Mouse (Mus musculus) forebrain, embryonic 11.5 days (tissue): ENCODE measurements around the gene BC030867. TPM values are rescaled to one million over a fixed set of nuclear protein-coding genes. Genes with fewer than 3 reads are reported as not detected.
A peak's percentile ranks its signal among the peaks of the same experiment; 100 is the strongest.

Experiments used
- ATAC-seq: fragments of 200-750 bp; cut with Nextera tagmentation; replicated peaks from 2 replicates; pipeline ENCODE4 v1.8.0; 2017; ENCODE audit warnings: moderate TSS enrichment; ENCODE audit not compliant: low FRiP score
- DNase-seq: peaks from one replicate; pipeline ENCODE4 v3.0.0-alpha.2; 2017; ENCODE audit warnings: low spot score
- H3K27ac ChIP-seq: fragments of 300-500 bp; sonication (generic); 2 replicates; pipeline ENCODE4 v1.5.1; 2014; ENCODE audit warnings: low read depth, low read length
- H3K27me3 ChIP-seq: fragments of 300-500 bp; sonication (generic); 2 replicates; pipeline ENCODE4 v1.6.1; 2014; ENCODE audit warnings: mild to moderate bottlenecking, low read length, mixed read lengths; ENCODE audit not compliant: control insufficient read depth, insufficient read depth
- H3K36me3 ChIP-seq: fragments of 300-500 bp; sonication (generic); 2 replicates; pipeline ENCODE4 v1.6.1; 2014; ENCODE audit warnings: mild to moderate bottlenecking, low read length, moderate library complexity, mixed read lengths; ENCODE audit not compliant: control insufficient read depth, insufficient read depth
- H3K4me1 ChIP-seq: fragments of 300-500 bp; sonication (generic); replicated peaks from 2 replicates; pipeline ENCODE4 v1.6.1; 2014; ENCODE audit warnings: low read length, mixed read lengths; ENCODE audit not compliant: control insufficient read depth, insufficient read depth
- H3K4me2 ChIP-seq: fragments of 300-500 bp; sonication (generic); 2 replicates; pipeline ENCODE4 v1.6.1; 2014; ENCODE audit warnings: low read depth, mild to moderate bottlenecking, low read length, moderate library complexity, mixed read lengths; ENCODE audit not compliant: severe bottlenecking
- H3K4me3 ChIP-seq: fragments of 300-500 bp; sonication (generic); 2 replicates; pipeline ENCODE4 v1.5.1; 2014; ENCODE audit warnings: low read depth, low read length
- H3K9ac ChIP-seq: fragments of 300-500 bp; sonication (generic); 2 replicates; pipeline ENCODE4 v1.6.1; 2014; ENCODE audit warnings: low read length
- H3K9me3 ChIP-seq: fragments of 300-500 bp; sonication (generic); 2 replicates; pipeline ENCODE4 v1.6.1; 2016; ENCODE audit warnings: low read length, mixed read lengths; ENCODE audit not compliant: control insufficient read depth
- WGBS: fragments of 180-500 bp; shearing (Covaris S2); extraction: QIAGEN DNeasy Blood & Tissue Kit; methylation state at CpG from one replicate; pipeline ENCODE4 v1.1.7; 2014; 5-methylcytosine and 5-hydroxymethylcytosine counted together
- polyA plus RNA-seq: library from polyadenylated mRNA; unstranded; fragments of >200 nt; fragmentation: Nextera tagmentation; extraction: Ambion mirVana; gene quantifications from 2 replicates; pipeline ENCODE4 v1.2.1, GENCODE M21; 2014

BC030867 gene
- polyA plus RNA-seq, 1 experiment from 2014 or later = 23.5 TPM

DNA sequence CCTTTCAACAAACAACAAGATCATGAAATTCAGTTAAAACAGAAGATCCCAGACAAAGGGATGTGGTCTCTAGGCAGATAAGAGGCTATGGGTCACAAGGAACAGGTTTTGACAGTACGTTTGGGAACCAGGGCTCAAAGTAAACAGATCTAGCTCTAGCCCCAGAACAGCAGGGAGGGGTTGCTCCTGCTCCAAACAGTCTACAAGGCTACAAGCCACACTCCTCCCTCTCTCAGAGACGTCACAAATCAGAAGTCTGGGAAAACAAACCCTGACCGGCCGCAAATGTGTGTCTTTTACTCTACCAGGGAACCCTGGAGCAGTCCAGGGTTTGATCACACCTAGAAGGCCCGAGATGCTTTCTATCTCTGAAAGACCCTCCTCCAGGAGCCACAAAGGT, 37.7 kb upstream of the BC030867 start:
- no peak overlapping the region for H3K27ac ChIP-seq

DNA sequence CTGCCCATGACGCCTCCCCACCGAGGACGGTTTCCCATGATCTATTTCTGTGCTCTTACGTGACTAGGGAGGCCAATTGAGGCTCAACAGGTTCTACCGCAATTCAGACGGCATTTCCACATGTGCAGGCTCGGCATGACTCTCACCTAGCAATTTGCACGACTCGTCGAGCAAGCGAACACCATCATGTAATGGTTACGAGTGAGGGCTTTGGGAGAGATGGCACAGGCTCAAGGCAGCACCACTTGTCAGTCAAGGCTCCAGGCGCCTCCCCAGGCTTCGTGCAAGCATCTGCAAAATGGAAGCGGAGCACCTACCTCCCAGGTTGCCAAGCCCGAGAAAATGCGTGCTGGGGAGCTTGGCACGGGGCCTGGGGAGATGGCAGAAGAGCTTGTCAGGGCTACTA, 36.7 kb upstream of the BC030867 start:
- ATAC-seq (no peak), DNase-seq (peak; percentile 50)
- no peak overlapping the region for H3K4me3 ChIP-seq
- no peak overlapping the region for H3K4me2 ChIP-seq
- 82% methylated on average over 18 of the region's 18 CpGs for WGBS
- H3K27ac ChIP-seq = no peak overlapping the region
- peaks cover 12% of the 10 kb centered on the region; the same call in 1 of the 2 replicates for H3K4me1 ChIP-seq
- H3K27me3 ChIP-seq = no peaks in the 10 kb centered on the region
- H3K9me3 ChIP-seq = no peaks in the 10 kb centered on the region
- H3K36me3 ChIP-seq = no peaks in the 10 kb centered on the region
- H3K9ac ChIP-seq = no peak overlapping the region

More for the DNA sequence above, 37.7 kb upstream of the BC030867 start:
- peaks cover 12% of the 10 kb centered on the region; the same call in 1 of the 2 replicates for H3K4me1 ChIP-seq
- no peak overlapping the region for H3K4me3 ChIP-seq
- no peak overlapping the region for H3K9ac ChIP-seq
- no peaks in the 10 kb centered on the region for H3K27me3 ChIP-seq
- ATAC-seq (no peak), DNase-seq (peak; percentile 36)
- H3K4me2 ChIP-seq = no peak overlapping the region
- H3K9me3 ChIP-seq = no peaks in the 10 kb centered on the region
- H3K36me3 ChIP-seq = no peaks in the 10 kb centered on the region; the same call in 1 of the 2 replicates
- WGBS = 71% methylated on average over 5 of the region's 5 CpGs

DNA sequence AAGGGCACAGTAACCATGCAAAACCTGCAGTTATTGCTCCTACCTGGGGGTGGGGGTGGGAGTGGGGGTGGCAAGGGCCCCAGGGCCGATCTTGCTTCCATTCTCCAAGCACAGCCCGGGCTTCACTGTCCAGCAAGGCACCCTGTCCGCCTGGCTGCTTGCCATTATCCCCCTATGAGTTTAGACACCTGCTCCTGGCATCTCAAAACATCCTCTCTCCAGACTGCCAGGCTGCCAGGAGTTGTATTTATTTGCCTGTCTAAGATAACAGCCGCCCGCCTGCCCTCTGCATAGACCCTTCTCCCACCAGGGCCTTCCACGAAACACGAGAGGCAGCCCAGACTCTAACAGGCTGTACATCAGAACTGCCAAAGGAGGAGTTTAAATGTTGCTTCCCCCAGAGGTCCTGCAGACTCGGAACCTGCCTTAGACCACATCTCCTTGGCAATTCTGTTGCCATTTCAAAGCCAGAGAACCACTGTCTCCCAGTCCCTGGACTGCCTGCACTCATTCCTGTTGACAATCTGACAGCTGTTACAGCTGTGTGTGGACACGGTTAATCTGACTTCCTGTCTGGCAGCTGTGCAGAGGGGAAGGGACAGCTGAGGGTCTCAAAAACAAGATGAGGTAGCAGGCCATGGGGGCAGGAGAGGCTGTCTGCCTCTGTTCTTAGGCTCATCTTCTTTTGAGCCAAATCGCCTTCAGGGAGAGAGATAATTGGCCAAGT, 34.1 kb upstream of the BC030867 start:
- H3K9me3 ChIP-seq = no peaks in the 10 kb centered on the region
- no peak overlapping the region for H3K4me2 ChIP-seq
- peaks cover 16% of the 10 kb centered on the region for H3K4me1 ChIP-seq
- H3K27me3 ChIP-seq = no peaks in the 10 kb centered on the region
- H3K9ac ChIP-seq = no peak overlapping the region
- ATAC-seq = no peak
- H3K36me3 ChIP-seq = no peaks in the 10 kb centered on the region
- peak; percentile 49 for DNase-seq
- WGBS = 72% methylated on average over 10 of the region's 10 CpGs
- H3K27ac ChIP-seq = no peak overlapping the region
- no peak overlapping the region for H3K4me3 ChIP-seq

DNA sequence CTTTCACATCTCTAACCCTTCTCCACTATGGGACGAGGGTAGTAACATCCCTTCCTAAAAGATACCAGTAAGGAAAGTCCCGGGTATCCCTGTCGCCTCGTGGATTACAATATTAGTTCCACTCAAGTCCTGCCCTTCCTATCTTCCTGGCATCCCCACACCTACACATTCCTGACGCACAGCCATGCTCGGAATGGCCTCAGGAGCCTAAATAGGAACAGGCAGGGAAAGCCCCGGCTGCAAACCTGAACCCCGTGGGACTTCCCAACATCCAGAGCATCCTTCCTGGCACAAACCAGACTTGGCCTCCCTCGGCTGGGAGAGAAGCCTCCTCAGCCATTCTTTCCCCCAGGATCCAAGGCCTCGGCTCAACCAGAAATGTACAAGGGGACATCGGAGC, 33.2 kb upstream of the BC030867 start:
- DNase-seq (peak; percentile 44), ATAC-seq (no peak)
- H3K9me3 ChIP-seq = no peaks in the 10 kb centered on the region
- no peak overlapping the region for H3K27ac ChIP-seq
- no peaks in the 10 kb centered on the region for H3K36me3 ChIP-seq
- H3K9ac ChIP-seq = no peak overlapping the region
- WGBS = 80% methylated on average over 11 of the region's 11 CpGs
- H3K27me3 ChIP-seq = no peaks in the 10 kb centered on the region
- no peak overlapping the region for H3K4me3 ChIP-seq
- no peak overlapping the region for H3K4me2 ChIP-seq
- peaks cover 16% of the 10 kb centered on the region for H3K4me1 ChIP-seq

DNA sequence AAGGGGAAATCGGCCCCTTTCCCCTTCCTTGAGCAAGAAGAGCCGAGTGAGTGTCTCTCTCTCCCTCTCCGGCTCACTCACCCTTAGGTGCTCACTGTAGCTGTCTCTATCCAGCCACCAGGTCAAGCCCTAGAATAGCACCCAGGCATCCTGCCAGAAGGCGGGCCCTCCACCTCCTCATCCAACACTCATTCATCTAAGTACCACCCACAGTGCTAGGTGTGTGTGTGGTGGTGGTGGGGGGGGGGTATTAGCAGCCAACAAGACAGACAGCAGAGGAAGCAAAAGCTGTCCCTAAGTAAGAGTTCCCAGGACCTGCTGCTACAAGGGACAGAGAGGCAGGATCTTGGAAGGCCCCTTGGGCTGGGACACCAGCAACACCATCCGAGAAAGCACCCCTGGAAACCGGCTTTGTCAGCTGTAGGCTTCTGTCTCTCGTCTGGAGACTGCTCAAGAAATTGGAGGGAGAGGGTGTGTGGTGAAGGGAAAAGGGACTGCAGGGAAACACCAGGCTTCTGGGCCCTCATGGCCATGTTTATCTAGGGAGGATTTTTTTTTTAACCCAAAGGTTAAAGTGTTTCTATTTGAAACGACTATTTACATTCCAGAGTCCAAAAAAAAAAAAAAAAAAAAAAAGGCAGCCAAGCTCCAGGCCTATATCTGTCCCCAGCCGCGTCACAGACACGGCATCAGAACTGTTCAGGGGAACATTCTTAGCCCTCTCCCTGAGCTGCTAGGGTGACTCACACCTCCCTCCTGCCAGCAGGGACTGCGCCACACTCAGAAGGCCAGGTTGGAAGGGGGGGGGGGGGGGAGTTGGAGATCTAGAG, 32.4 kb upstream of the BC030867 start:
- no peaks in the 10 kb centered on the region for H3K9me3 ChIP-seq

DNA sequence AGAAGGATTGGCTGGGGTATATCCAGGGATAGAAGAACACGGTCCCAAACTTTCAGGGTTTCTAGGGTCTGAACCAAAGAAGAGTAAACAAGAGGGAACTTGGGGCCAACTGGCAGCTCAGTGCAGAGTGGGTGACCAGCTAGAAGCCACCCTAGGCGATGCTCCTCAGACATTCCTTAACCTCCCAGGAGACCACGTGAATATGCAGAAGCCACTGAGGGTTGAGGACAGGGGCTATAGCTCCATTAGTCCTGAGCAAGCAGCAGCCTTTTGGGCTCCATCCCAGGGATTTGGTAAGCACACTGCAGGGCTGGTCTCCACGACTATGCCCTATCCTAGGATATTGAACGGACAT, 31.8 kb upstream of the BC030867 start:
- H3K27me3 ChIP-seq = no peaks in the 10 kb centered on the region
- H3K9me3 ChIP-seq = no peaks in the 10 kb centered on the region
- H3K4me1 ChIP-seq = peaks cover 14% of the 10 kb centered on the region
- DNase-seq (peak; percentile 50), ATAC-seq (no peak)
- no peak overlapping the region for H3K4me2 ChIP-seq
- no peak overlapping the region for H3K27ac ChIP-seq
- no peak overlapping the region for H3K9ac ChIP-seq
- 66% methylated on average over 5 of the region's 5 CpGs for WGBS
- no peak overlapping the region for H3K4me3 ChIP-seq
- no peaks in the 10 kb centered on the region for H3K36me3 ChIP-seq

More for the DNA sequence above, 32.4 kb upstream of the BC030867 start:
- peaks cover 16% of the 10 kb centered on the region for H3K4me1 ChIP-seq
- 66% methylated on average over 12 of the region's 12 CpGs for WGBS
- H3K27ac ChIP-seq = no peak overlapping the region
- no peaks in the 10 kb centered on the region for H3K36me3 ChIP-seq
- H3K27me3 ChIP-seq = no peaks in the 10 kb centered on the region
- DNase-seq = peak; percentile 48
- no peak overlapping the region for H3K9ac ChIP-seq
- no peak overlapping the region for H3K4me3 ChIP-seq
- H3K4me2 ChIP-seq = no peak overlapping the region
- no peak for ATAC-seq

DNA sequence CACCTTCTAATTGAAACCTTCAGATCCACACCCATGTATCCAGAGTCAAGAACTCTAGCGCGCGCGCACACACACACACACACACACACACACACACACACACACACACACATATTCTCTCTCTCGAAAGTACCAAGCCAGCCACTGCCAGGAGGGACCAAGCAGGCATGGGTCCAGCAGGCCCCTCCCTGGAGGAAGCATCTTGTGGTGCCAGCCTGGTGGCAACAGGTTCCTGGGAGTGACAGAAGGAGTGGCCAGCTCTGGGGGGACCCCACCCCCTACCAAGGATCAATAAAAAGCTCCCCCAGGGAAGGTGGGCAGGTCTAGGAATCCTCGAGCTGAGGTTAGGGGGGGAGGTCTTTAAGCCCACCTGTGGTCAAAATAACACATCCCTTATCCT, 31.3 kb upstream of the BC030867 start:
- DNase-seq (peak; percentile 45), ATAC-seq (no peak)
- no peaks in the 10 kb centered on the region for H3K27me3 ChIP-seq
- H3K9ac ChIP-seq = no peak overlapping the region
- H3K9me3 ChIP-seq = no peaks in the 10 kb centered on the region
- no peak overlapping the region for H3K4me3 ChIP-seq
- no peak overlapping the region for H3K4me2 ChIP-seq
- WGBS = 81% methylated on average over 6 of the region's 6 CpGs
- H3K4me1 ChIP-seq = peaks cover 14% of the 10 kb centered on the region
- H3K36me3 ChIP-seq = no peaks in the 10 kb centered on the region
- no peak overlapping the region for H3K27ac ChIP-seq

DNA sequence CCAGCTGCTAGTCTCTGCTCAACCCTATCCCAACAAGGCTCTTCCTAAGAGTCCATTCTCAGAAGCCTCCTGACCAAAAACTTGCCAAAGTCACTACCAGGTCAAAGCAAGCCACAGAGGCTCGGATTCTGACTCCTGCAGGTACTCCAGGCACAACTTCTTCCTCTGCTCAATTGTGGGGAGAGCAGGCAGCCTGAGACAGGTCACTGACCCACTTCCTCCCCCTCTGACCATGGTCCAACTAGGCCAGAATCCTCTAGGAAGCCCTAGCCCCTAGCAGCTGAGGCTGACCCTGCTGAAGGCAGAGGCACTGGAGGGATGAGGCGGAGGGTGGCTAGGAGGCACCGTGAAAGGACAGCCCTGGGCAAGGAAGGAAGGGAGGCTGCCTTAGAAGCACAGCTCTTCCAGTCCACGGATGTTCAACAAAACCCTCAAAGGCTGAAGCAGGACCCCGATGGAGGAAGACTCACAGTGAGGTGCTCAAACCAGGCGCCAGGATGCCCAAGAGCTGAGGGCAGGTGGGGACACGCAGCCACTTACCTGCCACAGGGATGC, 30.7 kb upstream of the BC030867 start:
- H3K27ac ChIP-seq = no peak overlapping the region; the same call in 1 of the 2 replicates
- DNase-seq (no peak), ATAC-seq (no peak)
- no peaks in the 10 kb centered on the region for H3K9me3 ChIP-seq
- no peaks in the 10 kb centered on the region for H3K36me3 ChIP-seq
- peak overlapping the region; percentile 1; the same call in 1 of the 2 replicates for H3K9ac ChIP-seq
- peak overlapping the region; percentile 19; the same call in 1 of the 2 replicates for H3K4me2 ChIP-seq
- H3K4me1 ChIP-seq = peaks cover 14% of the 10 kb centered on the region
- no peak overlapping the region for H3K4me3 ChIP-seq
- no peaks in the 10 kb centered on the region for H3K27me3 ChIP-seq
- 76% methylated on average over 7 of the region's 7 CpGs for WGBS
